Mouse (Mus musculus): ENCODE measurements around the gene Tfdp2. TPM values are rescaled to one million over a fixed set of nuclear protein-coding genes. Genes with fewer than 3 reads are reported as not detected.

Tfdp2 gene
- polyA plus RNA-seq, 1 experiment, result 5.6 TPM

DNA sequence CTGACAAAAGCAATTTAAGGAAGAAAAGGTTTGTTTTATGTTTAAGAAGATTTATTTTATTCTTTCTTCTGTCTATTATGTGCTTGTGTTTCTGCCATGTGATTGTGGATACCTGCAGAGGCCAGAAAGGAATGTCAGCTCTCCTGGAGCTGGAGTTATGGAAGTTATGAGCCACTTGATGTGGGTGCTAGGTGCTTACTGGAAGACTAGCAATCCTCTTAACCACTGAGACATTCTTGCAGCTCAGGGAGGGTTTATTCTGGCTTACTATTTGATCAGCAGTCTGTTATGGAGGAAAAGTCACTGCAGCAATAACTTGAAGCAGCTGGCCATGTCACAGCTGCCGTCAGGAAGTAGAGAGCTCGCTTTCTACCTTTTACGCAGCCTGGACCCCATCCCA lies 7.6 kb downstream of the Tfdp2 start:
- H3K27me3 ChIP-seq (ENCODE audit: control insufficient read depth, insufficient read depth, insufficient read length), result no peaks in the 10 kb centered on the region
- no peak overlapping the region for H3ac ChIP-seq (ENCODE audit: control insufficient read depth, insufficient read length)
- no peak overlapping the region for H3K4me2 ChIP-seq (ENCODE audit: low read depth)
- no peak overlapping the region for H3K4me3 ChIP-seq
- TF ChIP-seq TCF3 (IDR thresholded peaks at IDR 0.05; ENCODE audit: insufficient read length, low read depth), result no peak
- no peak for TF ChIP-seq E2F4 (IDR thresholded peaks at IDR 0.05; ENCODE audit: insufficient read depth)
- no peak for TF ChIP-seq TCF12 (IDR thresholded peaks at IDR 0.05; ENCODE audit: insufficient read depth, poor library complexity, severe bottlenecking)
- no peak for TF ChIP-seq CEBPB (IDR thresholded peaks at IDR 0.05; ENCODE audit: insufficient read depth, poor library complexity, severe bottlenecking)
- no peak for TF ChIP-seq MAX (IDR thresholded peaks at IDR 0.05; ENCODE audit: low read depth)
- no peak for TF ChIP-seq MYOG (IDR thresholded peaks at IDR 0.05; ENCODE audit: control insufficient read depth in 1 of 3, insufficient read depth in 1 of 3, insufficient read length in 2 of 3, low read depth in 2 of 3)
- no peak for TF ChIP-seq POLR2AphosphoS2 (IDR thresholded peaks at IDR 0.05; ENCODE audit: insufficient read length, low read depth)
- TF ChIP-seq USF1 (IDR thresholded peaks at IDR 0.05; ENCODE audit: low read depth), result no peak
- TF ChIP-seq MYOD1 (IDR thresholded peaks at IDR 0.05; ENCODE audit: control insufficient read depth in 1 of 3, insufficient read length in 2 of 3, low read depth in 2 of 3), result no peak
- no peak for TF ChIP-seq POLR2A (IDR thresholded peaks at IDR 0.05; ENCODE audit: insufficient read length, low read depth)
- no peak for TF ChIP-seq REST (IDR thresholded peaks at IDR 0.05; ENCODE audit: insufficient read depth, insufficient read length)
- no peaks in the 10 kb centered on the region for H3K36me3 ChIP-seq (ENCODE audit: control insufficient read depth, insufficient read depth)
- H3K79me2 ChIP-seq (ENCODE audit: control insufficient read depth, insufficient read depth), result no peaks in the 10 kb centered on the region

DNA sequence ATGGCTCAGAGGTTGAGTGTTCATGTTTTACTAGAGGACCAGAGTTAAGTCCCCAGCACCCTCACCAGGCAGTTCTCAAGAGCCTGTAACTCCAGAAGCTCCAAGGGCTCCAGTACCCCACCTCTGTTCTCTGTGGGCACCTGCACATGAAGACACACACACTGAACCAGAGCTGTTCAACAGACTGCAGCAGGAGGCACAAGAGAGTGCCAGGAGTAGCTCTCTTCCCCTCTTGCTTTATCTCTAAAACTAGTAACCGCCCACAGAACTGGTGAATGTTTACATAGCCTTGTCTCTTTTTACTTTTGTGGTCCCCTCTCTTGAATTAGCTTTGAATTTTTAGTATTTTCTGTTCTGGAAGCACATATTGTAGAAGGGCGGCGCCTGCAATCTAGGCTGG lies 11.4 kb downstream of the Tfdp2 start:
- TF ChIP-seq CEBPB (IDR thresholded peaks at IDR 0.05; ENCODE audit: insufficient read depth, poor library complexity, severe bottlenecking), result no peak
- no peak for TF ChIP-seq E2F4 (IDR thresholded peaks at IDR 0.05; ENCODE audit: insufficient read depth)
- no peak for TF ChIP-seq SRF (IDR thresholded peaks at IDR 0.05; ENCODE audit: control insufficient read depth, insufficient read length, low read depth)
- no peak for TF ChIP-seq TCF12 (IDR thresholded peaks at IDR 0.05; ENCODE audit: insufficient read depth, poor library complexity, severe bottlenecking)
- no peak for TF ChIP-seq TCF3 (IDR thresholded peaks at IDR 0.05; ENCODE audit: insufficient read length, low read depth)
- TF ChIP-seq MYOD1 (IDR thresholded peaks at IDR 0.05; ENCODE audit: control insufficient read depth in 1 of 3, insufficient read length in 2 of 3, low read depth in 2 of 3), result no peak
- TF ChIP-seq POLR2A (IDR thresholded peaks at IDR 0.05; ENCODE audit: insufficient read length, low read depth), result no peak
- no peak for TF ChIP-seq MYOG (IDR thresholded peaks at IDR 0.05; ENCODE audit: control insufficient read depth in 1 of 3, insufficient read depth in 1 of 3, insufficient read length in 2 of 3, low read depth in 2 of 3)
- TF ChIP-seq USF1 (IDR thresholded peaks at IDR 0.05; ENCODE audit: low read depth), result no peak
- no peak for TF ChIP-seq REST (IDR thresholded peaks at IDR 0.05; ENCODE audit: insufficient read depth, insufficient read length)
- TF ChIP-seq POLR2AphosphoS2 (IDR thresholded peaks at IDR 0.05; ENCODE audit: insufficient read length, low read depth), result no peak
- no peak for TF ChIP-seq MAX (IDR thresholded peaks at IDR 0.05; ENCODE audit: low read depth)
- H3K4me2 ChIP-seq (ENCODE audit: low read depth), result no peak overlapping the region
- H3ac ChIP-seq (ENCODE audit: control insufficient read depth, insufficient read length), result no peak overlapping the region
- no peaks in the 10 kb centered on the region for H3K27me3 ChIP-seq (ENCODE audit: control insufficient read depth, insufficient read depth, insufficient read length)
- H3K4me3 ChIP-seq, result no peak overlapping the region
- no peaks in the 10 kb centered on the region for H3K79me2 ChIP-seq (ENCODE audit: control insufficient read depth, insufficient read depth)
- no peaks in the 10 kb centered on the region for H3K36me3 ChIP-seq (ENCODE audit: control insufficient read depth, insufficient read depth)

- Histone ChIP-seq H3K4me2 (ENCODE audit: low read depth) (no peak overlapping the region), H3K36me3 (ENCODE audit: control insufficient read depth, insufficient read depth) (no peaks in the 10 kb centered on the region), H3K27me3 (ENCODE audit: control insufficient read depth, insufficient read depth, insufficient read length) (no peaks in the 10 kb centered on the region), H3ac (ENCODE audit: control insufficient read depth, insufficient read length) (no peak overlapping the region), H3K79me2 (ENCODE audit: control insufficient read depth, insufficient read depth) (no peaks in the 10 kb centered on the region), H3K4me3 (no peak overlapping the region)
- TF ChIP-seq MAX (IDR thresholded peaks at IDR 0.05; ENCODE audit: low read depth), result no peak
- no peak for TF ChIP-seq MYOD1 (IDR thresholded peaks at IDR 0.05; ENCODE audit: control insufficient read depth in 1 of 3, insufficient read length in 2 of 3, low read depth in 2 of 3)
These were observed 17.1 kb downstream of the Tfdp2 start for GRCm38 (mm10) chr9:96213036-96213645.

- no peak overlapping the region for H3K4me3 ChIP-seq
- H3K27me3 ChIP-seq (ENCODE audit: control insufficient read depth, insufficient read depth, insufficient read length), result no peaks in the 10 kb centered on the region
- no peak overlapping the region for H3ac ChIP-seq (ENCODE audit: control insufficient read depth, insufficient read length)
- TF ChIP-seq MAX (IDR thresholded peaks at IDR 0.05; ENCODE audit: low read depth) (no peak), CEBPB (IDR thresholded peaks at IDR 0.05; ENCODE audit: insufficient read depth, poor library complexity, severe bottlenecking) (no peak), MYOD1 (IDR thresholded peaks at IDR 0.05; ENCODE audit: control insufficient read depth in 1 of 3, insufficient read length in 2 of 3, low read depth in 2 of 3) (no peak), TCF12 (IDR thresholded peaks at IDR 0.05; ENCODE audit: insufficient read depth, poor library complexity, severe bottlenecking) (no peak), SRF (IDR thresholded peaks at IDR 0.05; ENCODE audit: control insufficient read depth, insufficient read length, low read depth) (no peak), POLR2A (IDR thresholded peaks at IDR 0.05; ENCODE audit: insufficient read length, low read depth) (no peak), POLR2AphosphoS2 (IDR thresholded peaks at IDR 0.05; ENCODE audit: insufficient read length, low read depth) (no peak), E2F4 (IDR thresholded peaks at IDR 0.05; ENCODE audit: insufficient read depth) (no peak), TCF3 (IDR thresholded peaks at IDR 0.05; ENCODE audit: insufficient read length, low read depth) (no peak)
- H3K36me3 ChIP-seq (ENCODE audit: control insufficient read depth, insufficient read depth), result no peaks in the 10 kb centered on the region
- H3K4me2 ChIP-seq (ENCODE audit: low read depth), result no peak overlapping the region
- H3K79me2 ChIP-seq (ENCODE audit: control insufficient read depth, insufficient read depth), result no peaks in the 10 kb centered on the region
These were observed 18.1 kb downstream of the Tfdp2 start for GRCm38 (mm10) chr9:96214171-96214570.

DNA sequence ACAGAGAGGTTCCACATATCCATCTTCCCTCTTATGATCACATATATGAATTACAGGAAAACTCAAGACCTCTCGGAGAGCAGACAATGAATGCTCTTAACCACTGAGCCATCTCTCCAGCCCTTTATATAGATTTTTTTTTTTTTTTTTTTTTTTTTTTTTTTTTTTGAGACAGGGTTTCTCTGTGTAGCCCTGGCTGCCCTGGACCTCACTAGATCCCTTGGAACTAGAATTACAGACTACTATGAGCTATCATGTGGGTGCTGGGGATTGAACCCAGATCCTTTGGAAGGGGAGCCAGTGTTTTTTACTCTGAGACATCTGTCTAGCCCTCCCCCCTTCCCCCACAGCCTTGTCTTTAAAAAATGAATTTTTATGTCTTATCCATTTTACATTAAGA lies 21.2 kb downstream of the Tfdp2 start:
- Histone ChIP-seq H3ac (ENCODE audit: control insufficient read depth, insufficient read length) (no peak overlapping the region), H3K36me3 (ENCODE audit: control insufficient read depth, insufficient read depth) (no peaks in the 10 kb centered on the region), H3K4me2 (ENCODE audit: low read depth) (no peak overlapping the region), H3K4me3 (no peak overlapping the region), H3K27me3 (ENCODE audit: control insufficient read depth, insufficient read depth, insufficient read length) (no peaks in the 10 kb centered on the region), H3K79me2 (ENCODE audit: control insufficient read depth, insufficient read depth) (no peaks in the 10 kb centered on the region)
- TF ChIP-seq REST (IDR thresholded peaks at IDR 0.05; ENCODE audit: insufficient read depth, insufficient read length) (no peak), SRF (IDR thresholded peaks at IDR 0.05; ENCODE audit: control insufficient read depth, insufficient read length, low read depth) (no peak), POLR2A (IDR thresholded peaks at IDR 0.05; ENCODE audit: insufficient read length, low read depth) (no peak), MAX (IDR thresholded peaks at IDR 0.05; ENCODE audit: low read depth) (no peak), MYOG (IDR thresholded peaks at IDR 0.05; ENCODE audit: control insufficient read depth in 1 of 3, insufficient read depth in 1 of 3, insufficient read length in 2 of 3, low read depth in 2 of 3) (no peak), POLR2AphosphoS2 (IDR thresholded peaks at IDR 0.05; ENCODE audit: insufficient read length, low read depth) (no peak), CEBPB (IDR thresholded peaks at IDR 0.05; ENCODE audit: insufficient read depth, poor library complexity, severe bottlenecking) (no peak), TCF12 (IDR thresholded peaks at IDR 0.05; ENCODE audit: insufficient read depth, poor library complexity, severe bottlenecking) (no peak), E2F4 (IDR thresholded peaks at IDR 0.05; ENCODE audit: insufficient read depth) (no peak), USF1 (IDR thresholded peaks at IDR 0.05; ENCODE audit: low read depth) (no peak), TCF3 (IDR thresholded peaks at IDR 0.05; ENCODE audit: insufficient read length, low read depth) (no peak), MYOD1 (IDR thresholded peaks at IDR 0.05; ENCODE audit: control insufficient read depth in 1 of 3, insufficient read length in 2 of 3, low read depth in 2 of 3) (no peak)

Measured in myocyte (in vitro differentiated cells).